Mouse (Mus musculus) MN1 (cell line): ENCODE data around the gene Psma7.

Source experiments
- DNase-seq: peaks from one replicate; pipeline ENCODE4 v3.0.0-alpha.2; 2016; ENCODE audit warnings: low spot score

The Psma7 gene

DNA sequence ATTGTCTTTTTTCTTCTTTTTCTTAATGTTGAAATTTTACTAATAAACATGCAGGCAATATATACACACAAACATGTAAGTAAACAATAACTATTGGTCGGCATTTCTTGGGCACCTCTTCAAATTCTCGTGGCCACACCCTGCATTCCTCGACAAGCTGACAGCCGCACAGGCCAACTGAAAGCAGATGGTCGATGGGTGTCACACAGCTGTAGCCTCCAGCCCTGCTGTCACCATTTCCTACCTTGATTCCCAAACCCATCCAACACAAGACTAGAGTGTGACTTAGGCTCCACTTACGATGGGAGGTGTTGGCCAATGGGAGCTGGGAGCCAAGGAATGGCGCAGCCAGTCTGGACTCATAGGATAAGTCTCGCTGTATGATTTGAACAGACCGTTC is 40.6 kb downstream of the Psma7 start:
- no peak for DNase-seq

DNA sequence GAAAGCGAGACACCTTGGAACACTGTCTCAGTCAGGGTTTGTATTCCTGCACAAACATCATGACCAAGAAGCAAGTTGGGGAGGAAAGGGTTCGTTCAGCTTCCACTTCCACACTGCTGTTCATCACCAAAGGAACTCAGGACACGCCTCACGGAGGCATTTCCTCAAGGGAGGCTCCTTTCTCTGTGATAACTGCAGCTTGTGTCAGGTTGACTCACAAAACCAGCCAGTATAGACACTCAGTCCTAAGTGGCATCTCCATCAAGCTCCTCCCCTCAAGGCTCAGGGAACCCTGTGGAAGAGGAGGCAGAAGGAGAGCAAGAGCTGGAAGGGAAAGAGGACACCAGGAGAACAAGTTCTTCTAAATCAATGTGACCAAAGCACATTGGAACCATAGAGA is 43.8 kb downstream of the Psma7 start:
- DNase-seq: no peak

DNA sequence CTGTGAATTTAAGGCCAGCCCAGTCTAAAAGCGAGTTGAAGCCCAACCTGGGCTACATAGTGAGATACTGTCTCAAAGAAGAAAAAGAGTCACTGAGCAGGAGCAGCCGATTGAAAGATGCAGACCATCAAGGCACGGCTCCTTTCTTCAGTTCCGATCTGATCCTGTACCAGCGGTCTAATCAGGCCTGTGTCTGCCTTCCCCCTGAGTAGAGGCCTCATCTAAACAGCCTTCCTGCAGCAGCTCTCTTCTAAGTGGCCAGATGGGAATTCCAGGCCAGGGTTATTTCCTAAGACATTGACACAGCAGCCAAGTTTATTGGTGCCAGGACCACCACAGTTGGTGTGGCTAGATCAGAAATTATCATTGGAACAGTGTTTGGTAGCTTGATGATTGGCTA is 49.2 kb downstream of the Psma7 start:
- DNase-seq: no peak

DNA sequence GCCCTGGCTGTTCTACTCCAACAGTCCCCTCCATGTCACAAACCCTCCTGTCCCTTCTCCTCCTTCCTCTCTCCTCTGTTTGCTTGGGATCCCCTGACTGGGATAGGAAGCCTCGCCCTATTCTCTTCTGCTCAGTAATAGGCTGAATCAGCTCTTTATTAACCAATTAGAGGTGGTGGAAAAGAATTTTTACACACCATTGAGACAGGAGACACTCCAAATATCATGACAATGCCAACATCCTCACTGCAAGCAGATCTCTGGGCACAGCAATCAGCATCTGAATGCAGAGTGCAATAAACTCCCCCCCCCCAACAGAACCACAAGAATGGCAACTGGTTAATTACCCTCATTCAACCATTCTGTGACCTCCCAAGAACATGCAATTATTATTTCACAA is 53.1 kb downstream of the Psma7 start:
- no peak for DNase-seq

DNA sequence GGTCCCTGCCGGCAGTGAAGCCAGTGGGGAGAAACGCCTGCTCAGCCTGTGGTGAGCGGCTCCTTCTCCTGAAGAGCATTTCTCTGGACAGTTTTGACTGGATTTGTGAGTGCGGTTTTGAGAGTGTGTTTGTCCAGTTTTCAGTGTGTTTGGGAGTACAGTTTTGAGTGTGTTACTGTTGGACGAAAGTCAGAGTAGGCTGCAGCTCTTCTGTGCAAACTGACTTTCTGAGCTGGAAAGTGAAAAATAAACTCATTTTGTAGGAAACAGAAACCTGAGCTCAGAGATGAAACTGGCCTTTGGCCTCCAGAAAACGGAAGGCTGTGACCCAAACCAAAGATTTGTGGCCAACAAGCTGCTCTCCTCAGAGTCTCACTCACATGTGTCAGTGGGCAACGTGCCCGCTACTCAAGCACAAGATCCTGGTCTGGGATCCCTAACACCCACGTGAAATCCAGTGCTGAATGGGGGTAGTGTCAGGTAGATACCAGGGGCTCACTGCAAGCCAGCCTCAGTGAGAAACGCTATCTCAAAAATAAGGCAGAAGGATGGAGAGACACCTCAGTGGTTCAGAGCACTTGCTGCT is 55.7 kb downstream of the Psma7 start:
- DNase-seq: no peak
